8 mouse cellular contexts compared by ENCODE assay signal in genomic region chr6:113501388-113502084, GRCm38 (mm10). TPM values are rescaled to one million over a fixed set of nuclear protein-coding genes. Genes with fewer than 3 reads are reported as not detected.
DNase-seq lines count a peak whose midpoint lies in the region; ATAC-seq and TF ChIP-seq lines count a peak whose summit lies in the region.

TSS of gene Prrt3 (minus strand) at chr6:113501931.

- peaks cover 2% of the 10 kb centered on the region for H3K4me1 ChIP-seq in testis, adult 2 months (ENCODE audit: control insufficient read depth, insufficient read depth, low read length)
- peaks cover 21% of the 10 kb centered on the region for H3K4me1 ChIP-seq in forebrain, embryonic 10.5 days
- peaks cover 16% of the 10 kb centered on the region for H3K4me1 ChIP-seq in midbrain, embryonic 15.5 days

- no peak within 1 kb of the TSS for H3K27ac ChIP-seq in testis, adult 2 months (ENCODE audit: control insufficient read depth, insufficient read depth, low read depth, low read length)
- H3K27ac ChIP-seq in forebrain, embryonic 10.5 days: peak within 1 kb of the TSS; percentile 82
- peak within 1 kb of the TSS; percentile 94 for H3K27ac ChIP-seq in layer of hippocampus, adult 2 months
- peak within 1 kb of the TSS; percentile 73 for H3K27ac ChIP-seq in midbrain, embryonic 15.5 days

- peak within 1 kb of the TSS; percentile 70 for H3K4me2 ChIP-seq in midbrain, embryonic 15.5 days

- TF ChIP-seq CTCF in testis, adult 2 months (IDR thresholded peaks at IDR 0.05; ENCODE audit: control insufficient read depth, insufficient read depth, insufficient replicate concordance, low read depth, low read length): no peak
- no peak for TF ChIP-seq CTCF in layer of hippocampus, adult 2 months (conservative IDR thresholded peaks at IDR 0.05)

- H3K27me3 ChIP-seq in testis, adult 2 months (ENCODE audit: control insufficient read depth, insufficient read depth, low read length): no peaks in the 10 kb centered on the region
- H3K27me3 ChIP-seq in forebrain, embryonic 10.5 days (ENCODE audit: poor library complexity, severe bottlenecking): peaks cover 44% of the 10 kb centered on the region
- H3K27me3 ChIP-seq in midbrain, embryonic 15.5 days (replicated peaks): no peaks in the 10 kb centered on the region

- no peaks in the 10 kb centered on the region for H3K36me3 ChIP-seq in testis, adult 2 months (ENCODE audit: control insufficient read depth, insufficient read depth, low read length)
- no peaks in the 10 kb centered on the region for H3K36me3 ChIP-seq in forebrain, embryonic 10.5 days (replicated peaks)
- H3K36me3 ChIP-seq in midbrain, embryonic 15.5 days (replicated peaks): no peaks in the 10 kb centered on the region; the same call in 1 of the 2 replicates

- peak within 1 kb of the TSS; percentile 72 for H3K9ac ChIP-seq in midbrain, embryonic 15.5 days

- 3% methylated on average over 32 of the region's 32 CpGs for whole genome bisulfite sequencing in forebrain, embryonic 10.5 days
- WGBS in midbrain, embryonic 15.5 days: 2% methylated on average over 32 of the region's 32 CpGs

- no peak for TF ChIP-seq POLR2A in testis, adult 2 months (IDR thresholded peaks at IDR 0.05; ENCODE audit: control insufficient read depth, low read depth, low read length)

- peaks cover 5% of the 10 kb centered on the region; the same call in 1 of the 2 replicates for H3K9me3 ChIP-seq in forebrain, embryonic 10.5 days
- H3K9me3 ChIP-seq in midbrain, embryonic 15.5 days: no peaks in the 10 kb centered on the region

- ATAC-seq in midbrain, embryonic 15.5 days (replicated peaks): peak; percentile 92

- no peak for DNase-seq in testis, postnatal 10 days (ENCODE audit: low spot score)
- DNase-seq in forebrain, embryonic 10.5 days (ENCODE audit: extremely low spot score, low spot score): peak; percentile 62
- peak; percentile 65 to 71 for DNase-seq in layer of hippocampus, adult 2 months (ENCODE audit: low spot score in 2 of 2)
- no peak for DNase-seq in urinary bladder, adult 18-20 months (ENCODE audit: low spot score in 2 of 2)
- DNase-seq in urinary bladder, postnatal 4 days (ENCODE audit: low spot score in 2 of 2): no peak
- no peak for DNase-seq in kidney, postnatal 25 days

- peak within 1 kb of the TSS; percentile 41 for H3K4me3 ChIP-seq in testis, adult 2 months (ENCODE audit: control insufficient read depth, low read depth, low read length)
- peak within 1 kb of the TSS; percentile 67 for H3K4me3 ChIP-seq in forebrain, embryonic 10.5 days
- peak within 1 kb of the TSS; percentile 78 for H3K4me3 ChIP-seq in layer of hippocampus, adult 2 months
- peak within 1 kb of the TSS; percentile 70 for H3K4me3 ChIP-seq in midbrain, embryonic 15.5 days

RNA-seq across cellular contexts. Expression of gene Prrt3, which starts in this region (rescaled TPM):
- polyA plus RNA-seq in testis, adult 2 months (2012; rRNA removed): 0.05 and 0.19 TPM in 2 replicates
- 2.1 and 2.8 TPM in 2 replicates for polyA plus RNA-seq in forebrain, embryonic 10.5 days (2016; fragmentation: Nextera tagmentation; extraction: Ambion mirVana)
- total RNA-seq in layer of hippocampus, adult 2 months (2021): 10 to 100 TPM; 53.9 to 59.1 TPM
- polyA plus RNA-seq in midbrain, embryonic 15.5 days (2015; fragmentation: Nextera tagmentation; extraction: Ambion mirVana): 13.1 and 13.5 TPM in 2 replicates

Comparison
In these comparisons a context has a peak if more than half of its experiments do, and no peak if none do; other contexts are left out.
1. DNase-seq: peak in forebrain, embryonic 10.5 days (single experiment) and layer of hippocampus, adult 2 months (2 of 2); none in testis, postnatal 10 days (single experiment), urinary bladder, adult 18-20 months (0 of 2), urinary bladder, postnatal 4 days (0 of 2) and kidney, postnatal 25 days (0 of 2).
2. Peak in every context shown above with its lines, with median percentiles within 50 percentile points of each other: H3K4me3 ChIP-seq.